Mouse (Mus musculus): ENCODE results near the gene Lmo2. TPM values are rescaled to one million over a fixed set of nuclear protein-coding genes. Genes with fewer than 3 reads are reported as not detected.

The Lmo2 gene
- polyA plus RNA-seq, 1 experiment from 2014 or later = 25.6 TPM

- no peaks in the 10 kb centered on the region for H3K9me3 ChIP-seq (replicated peaks)
- no peak overlapping the region for H3K4me3 ChIP-seq
- no peak overlapping the region for H3K9ac ChIP-seq
- 54% methylated on average over 2 of the region's 2 CpGs for WGBS
- no peak overlapping the region for H3K4me2 ChIP-seq (replicated peaks)
- no peaks in the 10 kb centered on the region for H3K36me3 ChIP-seq
- no peak overlapping the region for H3K27ac ChIP-seq
- H3K27me3 ChIP-seq = no peaks in the 10 kb centered on the region
- ATAC-seq (ENCODE audit: low FRiP score) = no peak
- peaks cover 19% of the 10 kb centered on the region for H3K4me1 ChIP-seq
These were observed 25.8 kb upstream of the Lmo2 start for GRCm38 (mm10) chr2:103932025-103932424.

DNA sequence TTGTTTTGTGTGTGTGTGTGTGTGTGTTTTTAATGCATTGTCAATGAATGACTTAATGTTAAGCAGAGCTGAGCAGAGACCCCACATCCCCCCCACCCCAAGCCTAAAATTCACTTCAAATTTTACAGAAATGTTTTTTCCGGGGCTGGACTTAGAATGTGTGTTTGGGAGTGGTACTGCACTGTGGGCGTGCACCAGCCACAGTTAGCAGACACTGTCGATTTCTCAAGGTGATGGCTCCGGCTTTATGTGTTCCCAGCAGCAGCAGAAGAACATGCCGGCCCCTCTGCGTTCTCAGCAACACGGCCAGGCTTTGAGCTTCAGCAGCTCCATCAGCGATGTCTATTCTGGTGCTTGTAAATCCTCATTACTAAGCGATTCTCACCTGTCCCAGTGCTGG is 25.3 kb upstream of the Lmo2 start:
- 81% methylated on average over 9 of the region's 9 CpGs for WGBS
- Histone ChIP-seq H3K27ac (no peak overlapping the region), H3K9me3 (replicated peaks) (no peaks in the 10 kb centered on the region), H3K9ac (no peak overlapping the region), H3K27me3 (no peaks in the 10 kb centered on the region), H3K4me2 (replicated peaks) (no peak overlapping the region), H3K4me1 (peaks cover 19% of the 10 kb centered on the region), H3K4me3 (no peak overlapping the region), H3K36me3 (no peaks in the 10 kb centered on the region)
- ATAC-seq (ENCODE audit: low FRiP score) = no peak

GRCm38 (mm10) chr2:103934270-103934669 is 23.5 kb upstream of the Lmo2 start:
- Histone ChIP-seq H3K9me3 (replicated peaks) (no peaks in the 10 kb centered on the region), H3K4me1 (peaks cover 14% of the 10 kb centered on the region; the same call in 1 of the 2 replicates), H3K27ac (no peak overlapping the region), H3K36me3 (no peaks in the 10 kb centered on the region), H3K4me2 (replicated peaks) (no peak overlapping the region), H3K4me3 (no peak overlapping the region), H3K9ac (no peak overlapping the region), H3K27me3 (no peaks in the 10 kb centered on the region)
- ATAC-seq (ENCODE audit: low FRiP score) = no peak
- 39% methylated on average over 7 of the region's 7 CpGs for WGBS

GRCm38 (mm10) chr2:103934670-103935069 is 23.1 kb upstream of the Lmo2 start:
- no peak overlapping the region for H3K4me2 ChIP-seq (replicated peaks)
- H3K27me3 ChIP-seq = no peaks in the 10 kb centered on the region
- no peak overlapping the region for H3K27ac ChIP-seq
- no peak overlapping the region for H3K4me3 ChIP-seq
- no peaks in the 10 kb centered on the region for H3K36me3 ChIP-seq
- H3K4me1 ChIP-seq = peaks cover 14% of the 10 kb centered on the region; the same call in 1 of the 2 replicates
- ATAC-seq (ENCODE audit: low FRiP score) = no peak
- 91% methylated on average over 3 of the region's 3 CpGs for WGBS
- no peaks in the 10 kb centered on the region for H3K9me3 ChIP-seq (replicated peaks)
- no peak overlapping the region for H3K9ac ChIP-seq

DNA sequence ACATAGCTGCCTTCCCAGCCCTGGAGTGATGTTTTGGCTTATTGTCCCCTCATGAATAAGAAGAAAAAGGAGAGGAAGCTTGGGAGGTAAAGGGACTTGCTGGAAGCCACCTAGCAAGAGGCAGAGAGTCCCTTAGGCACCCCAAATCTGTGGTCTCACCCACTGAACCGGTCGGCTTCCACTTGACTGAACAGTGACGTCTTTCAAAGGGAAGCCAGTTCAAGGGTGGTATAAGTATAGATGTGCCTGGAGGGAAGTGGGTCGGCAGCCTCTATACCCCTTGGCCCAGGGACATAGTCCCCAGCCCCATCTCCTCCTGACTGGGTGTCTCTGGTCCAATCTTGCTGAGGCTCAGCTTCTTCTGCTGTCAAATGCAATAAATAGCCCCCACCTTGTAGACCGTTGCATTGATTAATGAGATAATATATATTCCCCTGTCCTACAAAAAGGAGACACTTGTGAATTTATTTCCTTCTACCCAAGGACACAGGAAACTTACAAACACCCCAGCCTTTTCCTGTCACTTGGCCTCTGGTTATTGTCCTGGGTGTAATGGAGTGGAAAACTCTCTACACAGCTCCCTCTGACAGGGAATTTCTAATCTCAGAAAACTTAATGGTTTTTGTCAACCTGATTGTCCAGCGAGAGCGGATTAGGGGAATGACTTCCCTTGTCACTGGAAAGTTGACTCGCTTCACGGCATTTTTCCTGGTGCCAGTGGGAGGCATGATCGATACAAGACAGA is 21.9 kb upstream of the Lmo2 start:
- no peak overlapping the region for H3K27ac ChIP-seq

DNA sequence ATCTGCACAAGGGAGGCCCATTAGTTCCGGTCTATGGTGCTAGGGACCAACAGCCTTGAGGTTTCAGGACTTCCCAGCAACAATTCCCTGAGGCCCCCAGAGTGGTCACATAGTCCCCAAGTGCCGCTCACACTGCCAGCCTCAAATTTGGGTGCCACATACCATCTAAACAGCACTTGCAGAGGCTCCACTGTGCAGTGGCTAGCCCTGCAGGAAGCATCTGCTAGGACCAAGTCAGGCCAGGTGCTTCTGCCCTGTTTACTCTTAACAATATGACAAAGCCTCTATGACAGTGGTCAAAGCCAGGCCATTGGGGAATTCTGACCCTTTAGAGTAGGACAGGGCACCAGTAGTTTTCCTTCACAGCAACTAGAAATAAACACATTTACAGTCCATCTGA is 21.1 kb upstream of the Lmo2 start:
- Histone ChIP-seq H3K27ac (no peak overlapping the region), H3K36me3 (no peaks in the 10 kb centered on the region), H3K9me3 (replicated peaks) (no peaks in the 10 kb centered on the region), H3K9ac (no peak overlapping the region), H3K27me3 (no peaks in the 10 kb centered on the region), H3K4me3 (no peak overlapping the region), H3K4me2 (replicated peaks) (no peak overlapping the region), H3K4me1 (peaks cover 5% of the 10 kb centered on the region; the same call in 1 of the 2 replicates)
- 98% methylated on average over 2 of the region's 2 CpGs for WGBS
- ATAC-seq (ENCODE audit: low FRiP score) = no peak

More for the DNA sequence above, 21.9 kb upstream of the Lmo2 start:
- ATAC-seq (ENCODE audit: low FRiP score) = no peak
- H3K4me1 ChIP-seq = peaks cover 9% of the 10 kb centered on the region; the same call in 1 of the 2 replicates
- H3K9ac ChIP-seq = no peak overlapping the region
- H3K4me2 ChIP-seq (replicated peaks) = no peak overlapping the region
- H3K4me3 ChIP-seq = no peak overlapping the region
- H3K27me3 ChIP-seq = no peaks in the 10 kb centered on the region
- no peaks in the 10 kb centered on the region for H3K9me3 ChIP-seq (replicated peaks)
- no peaks in the 10 kb centered on the region for H3K36me3 ChIP-seq
- WGBS = 59% methylated on average over 10 of the region's 10 CpGs

- Histone ChIP-seq H3K4me3 (no peak overlapping the region), H3K27me3 (no peaks in the 10 kb centered on the region), H3K27ac (no peak overlapping the region), H3K9me3 (replicated peaks) (no peaks in the 10 kb centered on the region), H3K4me2 (replicated peaks) (no peak overlapping the region), H3K9ac (no peak overlapping the region), H3K36me3 (no peaks in the 10 kb centered on the region), H3K4me1 (0 out of 2 replicates have a peak, but pooled peaks cover 5% of the 10 kb centered on the region)
- ATAC-seq (ENCODE audit: low FRiP score) = no peak
- 77% methylated on average over 2 of the region's 2 CpGs for WGBS
These were observed 20.1 kb upstream of the Lmo2 start for GRCm38 (mm10) chr2:103937670-103938069.

GRCm38 (mm10) chr2:103938573-103938972 is 19.2 kb upstream of the Lmo2 start:
- H3K9me3 ChIP-seq (replicated peaks) = no peaks in the 10 kb centered on the region

GRCm38 (mm10) chr2:103939003-103939402 is 18.8 kb upstream of the Lmo2 start:
- H3K4me3 ChIP-seq = no peak overlapping the region
- no peak overlapping the region for H3K27ac ChIP-seq
- no peaks in the 10 kb centered on the region for H3K27me3 ChIP-seq
- no peaks in the 10 kb centered on the region for H3K9me3 ChIP-seq (replicated peaks)
- H3K9ac ChIP-seq = no peak overlapping the region
- ATAC-seq (ENCODE audit: low FRiP score) = no peak
- H3K36me3 ChIP-seq = no peaks in the 10 kb centered on the region
- H3K4me1 ChIP-seq = 0 out of 2 replicates have a peak, but pooled peaks cover 5% of the 10 kb centered on the region
- H3K4me2 ChIP-seq (replicated peaks) = no peak overlapping the region

More at GRCm38 (mm10) chr2:103938573-103938972, 19.2 kb upstream of the Lmo2 start:
- no peak for ATAC-seq (ENCODE audit: low FRiP score)
- no peaks in the 10 kb centered on the region for H3K36me3 ChIP-seq
- no peak overlapping the region for H3K4me2 ChIP-seq (replicated peaks)
- WGBS = 71% methylated on average over 1 of the region's 1 CpGs
- H3K4me3 ChIP-seq = no peak overlapping the region
- H3K27ac ChIP-seq = no peak overlapping the region
- H3K9ac ChIP-seq = no peak overlapping the region
- H3K27me3 ChIP-seq = no peaks in the 10 kb centered on the region
- 0 out of 2 replicates have a peak, but pooled peaks cover 5% of the 10 kb centered on the region for H3K4me1 ChIP-seq

- H3K27me3 ChIP-seq = no peaks in the 10 kb centered on the region
- H3K9ac ChIP-seq = no peak overlapping the region
- H3K36me3 ChIP-seq = no peaks in the 10 kb centered on the region
- no peaks in the 10 kb centered on the region for H3K9me3 ChIP-seq (replicated peaks)
- H3K4me1 ChIP-seq = 0 out of 2 replicates have a peak, but pooled peaks cover 3% of the 10 kb centered on the region
- ATAC-seq (ENCODE audit: low FRiP score) = no peak
- H3K4me2 ChIP-seq (replicated peaks) = no peak overlapping the region
- 72% methylated on average over 3 of the region's 3 CpGs for WGBS
- H3K27ac ChIP-seq = no peak overlapping the region
- no peak overlapping the region for H3K4me3 ChIP-seq
These were observed 16.7 kb upstream of the Lmo2 start for GRCm38 (mm10) chr2:103941085-103941484.

DNA sequence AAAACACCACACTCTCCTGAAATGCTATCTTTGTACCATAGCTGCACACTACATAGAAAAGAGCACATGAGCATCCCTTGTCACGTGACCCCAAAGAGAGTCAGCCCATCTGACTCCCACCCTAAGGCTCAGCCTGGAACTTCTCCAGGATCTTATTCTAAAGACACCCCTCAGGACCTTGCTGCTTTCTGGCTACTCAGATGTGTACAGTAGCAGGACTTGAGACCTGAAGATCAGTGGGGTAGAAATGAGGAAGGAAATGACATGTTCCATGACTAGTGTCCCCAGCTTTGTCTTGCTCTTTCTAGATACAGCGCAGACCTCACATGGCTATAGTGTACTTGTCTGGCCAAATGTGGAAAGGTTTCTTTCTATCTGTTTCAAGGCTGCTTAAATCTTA is 12.9 kb upstream of the Lmo2 start:
- H3K9me3 ChIP-seq (replicated peaks) = no peaks in the 10 kb centered on the region
- no peak overlapping the region for H3K4me3 ChIP-seq
- no peak for ATAC-seq (ENCODE audit: low FRiP score)
- H3K36me3 ChIP-seq = no peaks in the 10 kb centered on the region
- no peak overlapping the region for H3K9ac ChIP-seq
- no peak overlapping the region for H3K4me2 ChIP-seq (replicated peaks)
- H3K27me3 ChIP-seq = no peaks in the 10 kb centered on the region
- 91% methylated on average over 2 of the region's 2 CpGs for WGBS
- 0 out of 2 replicates have a peak, but pooled peaks cover 3% of the 10 kb centered on the region for H3K4me1 ChIP-seq
- no peak overlapping the region for H3K27ac ChIP-seq

DNA sequence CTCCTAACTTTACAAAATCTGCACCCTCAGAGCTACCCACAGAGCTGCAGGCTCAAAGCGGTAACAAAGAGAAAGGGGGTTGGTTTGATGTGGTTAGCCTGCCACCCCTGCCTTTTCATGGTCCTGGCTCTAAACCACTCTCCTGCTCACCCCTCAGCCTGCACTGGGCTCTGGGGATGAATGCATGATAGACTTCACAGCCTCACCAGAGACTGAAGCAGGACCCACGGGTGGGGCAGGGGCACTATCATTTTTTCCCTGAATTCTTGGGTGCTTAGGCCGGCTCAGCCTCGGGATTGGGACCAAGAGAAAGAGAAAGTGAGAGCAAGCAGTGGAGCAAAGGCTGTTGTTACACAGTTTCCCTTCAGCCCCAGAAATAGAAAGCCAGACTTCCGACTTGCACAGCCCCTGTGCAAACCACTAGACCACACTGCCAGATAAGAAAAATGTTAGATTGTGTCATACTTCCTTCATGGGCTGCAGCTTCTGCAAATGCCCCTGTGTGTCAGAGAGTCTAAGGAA is 12.2 kb upstream of the Lmo2 start:
- Histone ChIP-seq H3K4me3 (no peak overlapping the region), H3K9ac (no peak overlapping the region), H3K4me1 (0 out of 2 replicates have a peak, but pooled peaks cover 3% of the 10 kb centered on the region), H3K36me3 (no peaks in the 10 kb centered on the region), H3K4me2 (replicated peaks) (no peak overlapping the region), H3K27me3 (no peaks in the 10 kb centered on the region), H3K9me3 (replicated peaks) (no peaks in the 10 kb centered on the region), H3K27ac (no peak overlapping the region)
- ATAC-seq (ENCODE audit: low FRiP score) = no peak
- 83% methylated on average over 5 of the region's 5 CpGs for WGBS

DNA sequence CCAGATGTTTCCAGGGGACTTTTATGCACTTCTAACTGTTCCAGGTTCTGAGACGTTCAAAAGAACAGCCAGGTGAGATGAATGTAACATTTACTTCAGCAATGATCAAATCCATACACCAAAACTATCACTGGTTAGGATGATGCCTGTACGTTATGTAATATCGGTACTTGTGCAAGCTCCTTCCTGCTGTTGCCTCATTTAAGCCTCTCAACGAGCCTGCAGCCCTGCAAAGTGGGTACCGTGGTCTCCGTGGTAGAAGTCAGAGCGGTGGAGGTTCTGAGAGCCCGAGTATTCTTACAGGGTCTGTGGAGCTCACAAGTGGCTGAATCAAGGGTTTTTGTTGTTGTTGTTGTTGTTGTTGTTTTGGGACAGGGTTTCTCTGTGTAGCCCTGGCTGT is 10.9 kb upstream of the Lmo2 start:
- Histone ChIP-seq H3K36me3 (no peaks in the 10 kb centered on the region), H3K27ac (no peak overlapping the region), H3K27me3 (no peaks in the 10 kb centered on the region), H3K4me2 (replicated peaks) (no peak overlapping the region), H3K4me3 (no peak overlapping the region), H3K9me3 (replicated peaks) (no peaks in the 10 kb centered on the region), H3K4me1 (0 out of 2 replicates have a peak, but pooled peaks cover 3% of the 10 kb centered on the region), H3K9ac (no peak overlapping the region)
- WGBS = 77% methylated on average over 8 of the region's 8 CpGs
- ATAC-seq (ENCODE audit: low FRiP score) = no peak

Data from hindbrain, embryonic 12.5 days (tissue).